Mouse (Mus musculus) ES-E14 (cell line): ENCODE measurements around the gene Chsy1. TPM values are rescaled to one million over a fixed set of nuclear protein-coding genes. Genes with fewer than 3 reads are reported as not detected.

ENCODE experiments used
- DNase-seq: peaks from one replicate; pipeline ENCODE4 v3.0.0-alpha.2; 2013; ENCODE audit warnings: low read depth, low spot score
- H3K27ac ChIP-seq: 2 replicates; pipeline ENCODE4 v1.5.1; 2012; ENCODE audit warnings: low read depth, mild to moderate bottlenecking, low read length, moderate library complexity, mixed read lengths; ENCODE audit not compliant: poor library complexity, insufficient read depth, severe bottlenecking
- H3K36me3 ChIP-seq: 2 replicates; pipeline ENCODE4 v1.6.1; 2012; ENCODE audit warnings: mild to moderate bottlenecking, low read length, moderate library complexity, mixed read lengths; ENCODE audit not compliant: control insufficient read depth, poor library complexity, insufficient read depth, severe bottlenecking
- H3K4me1 ChIP-seq, 2 experiments: fragments of 150-350 bp in 1 of 2; sonication (generic) in 1 of 2; 2 replicates each; pipeline ENCODE4 v1.6.1; 2012; ENCODE audit warnings: low read length in 2 of 2, mild to moderate bottlenecking in 1 of 2, mixed read lengths in 1 of 2; ENCODE audit not compliant: control insufficient read depth in 2 of 2, insufficient read depth in 2 of 2, poor library complexity in 1 of 2
- H3K4me3 ChIP-seq, 2 experiments: fragments of 150-350 bp in 1 of 2; sonication (generic) in 1 of 2; 2 replicates each; pipeline ENCODE4 v1.5.1; 2012; ENCODE audit warnings: low read length in 2 of 2, low read depth in 1 of 2, mild to moderate bottlenecking in 1 of 2, mixed read lengths in 1 of 2; ENCODE audit not compliant: insufficient read depth in 1 of 2, poor library complexity in 1 of 2, severe bottlenecking in 1 of 2
- H3K9ac ChIP-seq: 2 replicates; pipeline ENCODE4 v1.6.1; 2012; ENCODE audit warnings: low read depth, mild to moderate bottlenecking, low read length, mixed read lengths; ENCODE audit not compliant: poor library complexity, insufficient read depth, severe bottlenecking
- H3K9me3 ChIP-seq: fragments of 150-350 bp; sonication (generic); 2 replicates; pipeline ENCODE4 v1.6.1; 2012; ENCODE audit warnings: low read depth, mild to moderate bottlenecking, low read length; ENCODE audit not compliant: control insufficient read depth, insufficient read depth
- CHD2 ChIP-seq: IDR thresholded peaks from 2 replicates; pipeline ENCODE4 v1.6.1; 2014; ENCODE audit warnings: mild to moderate bottlenecking, low read depth, low read length, inconsistent platforms
- HCFC1 ChIP-seq: IDR thresholded peaks from 2 replicates; pipeline ENCODE4 v1.6.1; 2012; ENCODE audit warnings: low read length, inconsistent platforms, borderline replicate concordance; ENCODE audit not compliant: insufficient read depth
- MAFK ChIP-seq: IDR thresholded peaks from 2 replicates; pipeline ENCODE4 v1.6.1; 2014; ENCODE audit warnings: mild to moderate bottlenecking, low read depth, low read length, inconsistent platforms; ENCODE audit not compliant: insufficient read depth
- ZC3H11A ChIP-seq: IDR thresholded peaks from 2 replicates; pipeline ENCODE4 v1.6.1; 2012; ENCODE audit warnings: low read depth, mild to moderate bottlenecking, inconsistent platforms, low read length, borderline replicate concordance
- ZNF384 ChIP-seq: IDR thresholded peaks from 2 replicates; pipeline ENCODE4 v1.6.1; 2012; ENCODE audit warnings: low read depth, low read length, inconsistent platforms
- in situ Hi-C, 2 experiments: fragments of 600-800 bp; cut with MboI; formaldehyde crosslinking; loops; one replicate each; pipeline ENCODE4 v1.15.1; 2025; ENCODE audit warnings: low sequenced_read_pairs in 2 of 2, inconsistent platforms in 1 of 2; ENCODE audit not compliant: unreplicated experiment in 2 of 2
- total RNA-seq: library from RNA; depleted of rRNA; stranded (reverse); fragments of 300-350 nt; gene quantifications from 2 replicates; pipeline ENCODE4 v1.2.3, GENCODE M21; 2012

Gene Chsy1
- total RNA-seq, 1 experiment: 30.8 TPM

GRCm38 (mm10) chr7:66116906-66117482, 7.7 kb downstream of the Chsy1 start:
- Histone ChIP-seq H3K9ac (no peak overlapping the region), H3K27ac (no peak overlapping the region), H3K4me3 (no peak overlapping the region), H3K9me3 (no peaks in the 10 kb centered on the region), H3K4me1 (0 out of 4 replicates have a peak, but pooled peaks cover 0 to 2% of the 10 kb centered on the region in 2 experiments), H3K36me3 (peaks cover 1% of the 10 kb centered on the region; the same call in 1 of the 2 replicates)
- in situ Hi-C loops: loop anchor here (25.0 kb wide), 2 partner anchors 195 to 545 kb away; no protein-coding TSS in a partner anchor
- no peak for DNase-seq
- TF ChIP-seq ZC3H11A (no peak), CHD2 (no peak), ZNF384 (no peak), HCFC1 (no peak), MAFK (no peak)

GRCm38 (mm10) chr7:66118046-66118445, 8.7 kb downstream of the Chsy1 start:
- H3K4me3 ChIP-seq: no peak overlapping the region
- in situ Hi-C loops: loop anchor here (25.0 kb wide), 2 partner anchors 194 to 544 kb away; no protein-coding TSS in a partner anchor
- no peak for DNase-seq
- no peak overlapping the region for H3K9ac ChIP-seq
- H3K4me1 ChIP-seq: 0 out of 4 replicates have a peak, but pooled peaks cover 0 to 2% of the 10 kb centered on the region in 2 experiments
- TF ChIP-seq HCFC1 (no peak), ZC3H11A (no peak), CHD2 (no peak), ZNF384 (no peak), MAFK (no peak)
- no peaks in the 10 kb centered on the region for H3K9me3 ChIP-seq
- H3K27ac ChIP-seq: no peak overlapping the region
- peaks cover 1% of the 10 kb centered on the region; the same call in 1 of the 2 replicates for H3K36me3 ChIP-seq

- in situ Hi-C loops: loop anchor here (25.0 kb wide), 2 partner anchors 194 to 544 kb away; no protein-coding TSS in a partner anchor
- TF ChIP-seq ZC3H11A: no peak
- no peak for TF ChIP-seq CHD2
- TF ChIP-seq ZNF384: no peak
- TF ChIP-seq HCFC1: no peak
- no peak for DNase-seq
- Histone ChIP-seq H3K9ac (no peak overlapping the region), H3K9me3 (no peaks in the 10 kb centered on the region), H3K36me3 (peaks cover 1% of the 10 kb centered on the region; the same call in 1 of the 2 replicates), H3K4me3 (no peak overlapping the region), H3K4me1 (0 out of 4 replicates have a peak, but pooled peaks cover 0 to 2% of the 10 kb centered on the region in 2 experiments), H3K27ac (no peak overlapping the region)
Observed at GRCm38 (mm10) chr7:66118796-66119195, 9.5 kb downstream of the Chsy1 start.

- in situ Hi-C loops: loop anchor here (25.0 kb wide), 2 partner anchors 192 to 542 kb away; no protein-coding TSS in a partner anchor
Observed at GRCm38 (mm10) chr7:66120139-66120538, 10.8 kb downstream of the Chsy1 start.

More at GRCm38 (mm10) chr7:66120139-66120538, 10.8 kb downstream of the Chsy1 start:
- Histone ChIP-seq H3K9ac (no peak overlapping the region), H3K4me1 (peaks cover 0 to 2% of the 10 kb centered on the region in 2 experiments; a peak in 1 of 4 replicates), H3K4me3 (no peak overlapping the region), H3K27ac (no peak overlapping the region), H3K36me3 (no peaks in the 10 kb centered on the region), H3K9me3 (no peaks in the 10 kb centered on the region)
- TF ChIP-seq HCFC1 (no peak), MAFK (no peak), ZNF384 (no peak), CHD2 (no peak), ZC3H11A (no peak)
- no peak for DNase-seq
